Mouse (Mus musculus): ENCODE results near the gene Lyst.
A peak's percentile ranks its signal among the peaks of the same experiment; 100 is the strongest.

Gene Lyst

DNA sequence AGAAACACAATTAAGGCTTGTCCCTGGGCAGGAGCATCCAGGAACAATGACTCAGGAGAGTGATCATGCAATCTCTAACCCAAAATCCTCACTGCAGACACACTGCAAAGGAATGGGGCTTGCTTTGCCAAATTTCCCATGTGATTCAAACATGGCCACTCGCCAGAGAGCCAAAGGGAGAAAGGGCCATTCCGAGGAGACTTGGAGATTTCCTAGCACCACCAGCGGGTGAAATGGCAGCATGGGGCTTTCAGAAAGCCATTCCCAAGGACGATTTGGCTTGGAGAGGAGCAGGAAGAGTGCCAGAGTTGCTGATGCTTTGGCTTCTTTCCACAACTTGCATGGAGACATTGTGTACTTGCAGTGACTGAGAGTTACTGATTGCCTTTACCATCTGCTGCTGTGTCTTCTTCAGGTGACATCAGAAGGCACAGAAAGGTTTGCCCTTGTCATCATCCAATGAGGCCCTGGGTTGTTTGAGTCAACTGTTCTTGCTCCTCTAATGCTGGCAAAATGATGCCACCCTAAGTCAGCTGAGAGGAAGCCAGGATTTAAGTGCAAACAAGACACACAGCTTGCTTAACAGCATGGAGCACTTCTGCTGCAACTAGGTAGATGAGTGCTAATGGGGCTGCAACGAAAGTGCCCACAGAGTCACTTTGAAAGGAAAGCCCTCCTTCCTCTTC is 16.5 kb upstream of the Lyst start:
- DNase-seq = peak; percentile 90

DNA sequence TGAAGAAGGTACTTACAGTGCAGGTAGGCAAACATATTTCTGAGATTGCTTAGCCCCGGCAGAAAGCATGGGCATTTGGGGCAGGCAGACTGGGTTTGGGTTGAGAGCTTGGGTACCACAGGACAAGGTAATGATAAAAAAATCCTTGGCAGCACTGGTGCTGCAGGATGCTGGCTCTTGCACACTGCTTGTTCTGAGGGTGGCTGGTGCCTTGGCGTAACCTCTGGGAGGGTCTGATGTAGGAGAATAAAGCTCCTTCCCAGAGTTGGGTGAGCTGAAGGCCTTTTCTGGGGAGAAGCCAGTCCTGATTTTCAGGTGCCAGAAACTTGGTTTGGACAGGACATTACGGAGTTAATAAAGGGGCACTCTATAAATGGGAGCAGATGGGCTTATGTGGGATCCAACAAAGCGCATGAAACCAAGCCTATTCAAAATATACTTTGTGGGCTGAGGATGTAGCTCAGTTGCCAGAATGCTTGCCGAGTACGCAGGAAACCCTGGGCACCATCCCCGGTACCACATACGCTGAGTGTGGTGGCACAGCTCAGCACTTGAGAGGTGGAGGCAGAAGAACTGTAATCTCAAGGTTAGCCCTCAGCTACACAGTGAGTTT is 15.8 kb upstream of the Lyst start:
- DNase-seq = peak; percentile 68

DNA sequence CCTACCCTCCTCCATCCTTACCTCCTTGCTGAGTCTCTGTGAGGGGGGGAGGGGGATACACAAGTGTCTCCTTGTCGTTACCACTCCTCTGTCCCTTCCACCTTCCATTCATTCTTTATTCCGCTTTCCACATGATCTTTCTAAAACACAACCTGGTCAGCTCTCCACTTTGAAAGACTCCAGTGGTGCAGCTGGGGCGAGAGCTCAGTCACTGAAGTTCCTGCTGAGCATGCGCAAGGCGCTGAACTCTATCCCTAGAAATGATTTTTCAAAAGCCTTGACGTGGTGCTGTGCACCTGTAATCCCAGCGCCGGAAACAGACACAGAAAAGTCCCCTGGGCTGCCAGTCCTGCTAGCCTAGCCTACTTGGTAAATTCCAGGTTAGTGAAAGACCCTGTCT is 15.1 kb upstream of the Lyst start:
- DNase-seq = peak; percentile 28

DNA sequence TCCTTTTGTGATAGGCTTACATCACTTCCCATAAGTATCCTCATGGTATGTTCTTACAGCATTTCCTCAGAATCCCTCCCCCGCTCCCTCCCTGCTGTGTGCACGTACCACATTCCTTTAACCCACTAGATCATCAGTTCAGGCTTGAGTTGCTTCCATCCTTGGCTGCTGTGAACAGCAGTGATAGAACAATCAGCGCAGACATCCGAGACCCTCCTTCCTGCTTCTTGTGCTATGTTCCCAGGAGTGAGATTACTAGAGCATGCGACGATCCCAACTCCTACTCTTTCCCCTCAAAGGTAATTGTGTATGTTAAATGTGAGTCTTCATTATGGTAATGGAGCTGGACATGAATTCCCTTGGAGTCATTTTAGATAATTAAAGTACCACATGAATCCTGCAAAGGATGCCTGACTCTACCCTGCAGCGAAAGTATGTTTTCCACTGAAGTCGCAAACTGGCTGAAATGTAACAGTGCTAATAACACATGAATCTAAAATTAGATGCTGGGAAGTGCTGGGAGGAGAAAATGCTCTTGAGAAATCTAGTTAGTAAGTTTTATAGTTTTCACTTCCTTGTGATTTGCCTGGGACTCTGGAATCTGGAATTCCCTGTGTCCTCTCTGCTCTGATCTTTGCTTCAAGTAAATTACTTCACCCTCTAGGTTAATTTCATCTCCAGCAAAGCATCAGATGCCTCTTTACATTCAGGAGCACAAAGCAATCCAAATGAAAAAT is 13.6 kb upstream of the Lyst start:
- DNase-seq = no peak

DNA sequence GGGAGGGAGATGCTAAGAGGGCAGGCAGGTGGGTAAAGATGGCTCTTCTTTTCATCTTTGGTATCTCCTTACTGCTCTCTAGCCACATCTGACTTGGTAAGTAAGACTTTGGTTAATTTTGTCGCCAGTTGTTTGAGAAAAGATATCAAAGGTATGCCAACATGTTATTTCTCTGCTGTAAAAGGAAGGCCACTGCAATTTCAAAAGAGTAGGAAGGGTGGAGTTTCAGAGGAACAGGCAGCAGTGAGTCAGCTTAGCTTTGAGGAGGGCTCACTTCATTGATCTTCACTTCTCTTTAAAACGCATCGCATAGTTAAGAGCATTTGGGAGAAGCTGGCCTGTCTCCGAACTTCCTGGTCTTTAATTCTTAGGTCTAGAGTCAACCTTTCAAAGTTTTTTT is 8.2 kb upstream of the Lyst start:
- no peak for DNase-seq

DNA sequence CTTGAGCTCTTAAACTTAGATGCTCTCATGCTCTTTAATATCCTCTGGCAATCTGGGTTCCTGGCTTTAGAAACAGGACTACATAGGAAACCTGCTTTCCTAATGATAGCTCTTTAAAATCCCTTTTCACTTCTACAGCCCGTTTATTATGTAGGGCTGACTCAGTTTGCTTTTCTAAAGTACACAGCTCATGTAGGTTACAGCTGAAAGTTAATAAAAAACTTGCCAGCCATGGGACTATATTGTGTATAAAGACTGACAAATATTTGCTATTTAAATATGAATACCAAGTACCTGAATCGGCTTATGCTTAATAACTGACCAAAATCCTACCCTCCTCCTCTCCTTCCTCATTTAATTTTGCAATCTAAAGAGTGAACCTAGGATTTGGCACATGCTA is 6.7 kb upstream of the Lyst start:
- no peak for DNase-seq

DNA sequence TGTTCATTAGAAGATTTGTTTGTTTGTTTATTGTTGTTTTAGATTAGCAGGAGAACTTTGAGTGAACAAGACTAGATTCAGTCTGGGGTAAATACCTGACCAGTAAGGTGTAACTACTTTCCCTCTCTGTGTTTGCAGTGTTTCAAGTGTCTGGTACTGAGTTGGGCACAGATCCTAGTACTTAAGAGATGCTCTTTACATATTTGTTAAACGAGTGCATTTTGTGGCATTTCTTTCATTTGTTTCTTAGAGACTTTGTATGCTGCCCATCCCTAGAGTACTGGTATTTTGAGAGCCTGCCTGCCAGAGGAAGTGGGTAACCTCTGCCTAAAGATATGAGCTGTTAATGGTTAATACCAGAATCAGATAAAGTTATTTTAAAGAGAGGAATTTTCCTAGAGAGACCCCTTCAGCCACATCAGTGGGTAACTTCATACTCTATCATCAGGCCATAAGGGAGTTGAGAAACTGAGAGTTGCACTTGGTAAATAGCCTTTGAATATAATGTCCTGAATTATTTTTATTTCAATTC is 2.5 kb upstream of the Lyst start:
- DNase-seq = no peak

DNA sequence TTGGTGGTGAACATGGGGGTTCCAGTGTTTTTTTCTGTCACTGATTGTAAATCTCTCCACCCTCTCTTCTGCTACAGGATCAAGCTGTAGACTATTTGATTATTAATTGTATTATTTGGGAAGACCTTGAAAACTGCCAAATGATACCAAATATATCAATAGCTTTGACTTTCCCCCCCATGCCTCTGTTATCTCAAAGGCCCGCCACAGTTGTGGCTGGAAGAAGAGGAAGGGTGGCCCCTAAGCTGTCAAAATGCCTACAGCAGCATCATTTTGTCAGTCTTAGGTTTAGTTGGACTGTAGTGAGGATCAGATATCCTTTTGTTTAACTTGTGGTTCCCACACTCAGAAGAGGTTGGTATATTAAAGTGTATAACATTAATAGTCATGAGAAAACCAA is 1.7 kb upstream of the Lyst start:
- DNase-seq = no peak

DNA sequence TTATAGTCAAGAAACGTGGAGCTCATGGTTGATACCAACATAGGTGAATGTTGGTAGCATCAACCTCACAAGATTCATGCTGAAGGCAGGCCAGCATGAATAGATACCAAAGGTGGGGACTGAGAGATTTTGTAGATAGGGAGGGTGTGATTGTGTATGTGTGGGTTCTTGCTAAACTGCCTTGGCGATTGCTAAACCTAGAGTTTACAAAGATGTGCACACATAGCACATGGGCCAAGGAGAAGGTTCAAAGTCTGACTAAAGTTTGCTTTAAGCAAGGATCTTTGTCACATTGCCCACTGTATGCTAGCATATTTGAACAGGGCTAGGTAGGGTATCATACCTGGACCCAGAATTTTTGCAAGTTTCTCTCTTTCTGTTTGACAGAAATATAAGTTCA is 1.2 kb upstream of the Lyst start:
- DNase-seq = no peak

DNA sequence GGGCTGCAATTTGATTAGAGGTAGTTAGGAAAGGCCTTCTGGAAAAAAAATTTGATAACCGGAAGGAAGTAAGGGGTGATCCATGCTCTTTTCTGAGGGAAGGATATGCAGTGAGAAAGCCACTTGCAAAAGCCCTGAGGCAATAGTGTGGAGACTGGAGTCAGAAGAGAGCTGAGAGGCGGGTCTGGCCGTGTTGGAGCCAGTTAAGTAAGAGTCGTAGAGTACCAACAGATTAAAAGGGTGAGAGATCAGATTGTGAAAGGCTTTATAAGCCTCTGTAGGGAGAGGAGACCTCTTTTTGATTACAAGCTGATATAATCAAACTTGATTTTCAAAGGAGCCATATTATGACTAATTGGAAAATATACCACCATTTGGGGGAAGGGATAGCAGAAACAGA is 1.7 kb downstream of the Lyst start:
- no peak for DNase-seq

DNA sequence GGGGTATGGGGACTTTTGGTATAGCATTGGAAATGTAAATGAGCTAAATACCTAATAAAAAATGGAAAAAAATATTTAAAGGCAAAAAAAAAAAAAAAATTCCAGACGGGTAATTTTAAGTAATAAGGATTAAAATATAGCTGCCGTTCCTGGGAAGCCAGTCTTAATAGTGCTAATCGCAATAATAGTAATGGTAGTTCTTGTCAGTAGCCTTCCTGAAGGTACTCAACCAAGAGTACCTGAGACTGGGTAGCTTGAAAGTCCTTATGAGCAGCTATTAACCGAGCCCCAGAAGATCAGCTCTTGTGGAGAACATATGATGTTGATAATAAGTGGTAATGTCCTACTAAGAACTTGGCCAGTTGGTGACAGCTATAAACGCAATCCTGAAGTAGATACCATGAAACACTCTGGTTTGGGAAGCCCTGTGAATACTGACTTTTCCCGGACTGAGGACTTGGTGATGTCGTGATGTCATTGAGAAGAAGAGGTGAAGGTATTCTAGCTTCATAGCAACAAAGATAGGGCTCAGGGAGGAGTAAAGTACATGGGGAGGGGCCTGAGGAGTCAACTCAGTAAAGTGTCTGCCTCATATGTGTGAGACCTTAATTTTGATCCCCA is 6.3 kb downstream of the Lyst start:
- DNase-seq = no peak

DNA sequence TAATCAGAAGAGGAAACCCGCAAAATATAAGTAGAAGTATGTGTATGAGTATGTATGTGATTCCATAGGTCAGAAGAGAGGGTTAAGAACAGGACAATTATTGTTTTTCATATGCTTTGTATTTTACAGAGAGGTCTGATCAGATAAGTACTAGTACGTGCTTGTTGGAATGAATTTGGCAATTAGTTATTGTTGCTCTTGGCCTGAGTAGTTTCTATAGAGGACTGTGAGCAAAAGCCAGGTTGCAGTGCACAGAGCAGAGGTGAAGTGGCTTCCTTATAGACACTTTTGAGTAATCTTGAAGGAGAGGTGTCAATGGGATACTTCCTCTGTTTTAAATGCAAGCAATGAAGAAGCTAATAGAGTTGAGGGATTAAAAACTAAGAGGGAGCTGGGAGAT is 7.7 kb downstream of the Lyst start:
- no peak for DNase-seq

DNA sequence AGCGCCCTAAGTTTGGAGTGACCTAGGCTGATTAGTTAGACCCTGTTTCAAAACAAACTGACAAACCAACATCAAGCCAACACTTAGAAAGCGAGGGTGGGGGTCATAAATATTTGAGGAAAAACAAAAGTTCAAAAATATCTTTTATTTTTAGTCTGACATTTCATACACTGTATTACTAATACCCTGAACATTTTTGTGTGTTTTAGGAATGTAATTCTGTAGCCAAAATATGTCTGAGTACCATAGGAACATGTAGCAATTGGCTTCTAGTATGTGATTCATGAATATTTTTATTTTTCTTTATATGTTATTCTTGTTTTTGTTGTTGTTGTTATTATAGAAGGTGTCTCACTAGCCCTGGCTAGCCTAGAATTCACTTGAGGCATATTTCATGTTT is 11.2 kb downstream of the Lyst start:
- DNase-seq = no peak

DNA sequence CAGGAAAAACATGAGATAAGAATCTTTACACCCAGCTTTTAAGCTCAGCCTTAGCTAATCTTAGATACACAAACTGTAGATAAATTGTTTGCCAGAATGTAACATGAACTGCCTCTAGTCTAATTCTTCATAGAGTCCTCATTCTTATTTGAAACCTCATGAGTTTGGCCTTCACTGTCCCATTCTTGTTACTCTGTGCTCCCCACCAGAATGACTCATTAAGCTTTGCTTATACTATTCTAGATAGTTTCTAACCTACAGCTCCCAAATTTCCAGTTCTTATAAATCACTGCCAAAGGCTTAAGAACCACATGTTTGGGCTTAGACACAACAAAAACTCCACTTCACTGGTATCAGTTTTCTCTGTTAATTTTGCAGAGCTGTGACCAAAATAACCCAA is 16.0 kb downstream of the Lyst start:
- no peak for DNase-seq

DNA sequence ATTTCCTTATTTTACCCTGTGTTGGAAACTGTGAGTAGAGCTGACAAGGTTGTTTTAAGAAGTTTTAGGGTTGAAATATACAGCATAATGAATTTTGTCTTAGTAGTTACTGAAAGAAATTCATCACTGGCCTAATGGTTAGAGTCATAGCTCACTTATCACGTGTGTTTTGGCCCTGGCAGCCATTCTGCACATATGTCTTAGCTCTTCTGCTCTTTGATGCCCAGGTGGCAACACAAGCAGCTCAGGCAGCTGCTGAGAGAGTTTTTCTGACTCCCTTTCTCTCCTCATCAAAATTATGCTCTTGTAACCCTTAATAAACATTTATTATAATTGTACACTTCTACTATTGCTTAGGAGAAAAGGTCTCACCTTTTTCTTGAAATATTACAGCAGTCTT is 18.1 kb downstream of the Lyst start:
- no peak for DNase-seq

DNA sequence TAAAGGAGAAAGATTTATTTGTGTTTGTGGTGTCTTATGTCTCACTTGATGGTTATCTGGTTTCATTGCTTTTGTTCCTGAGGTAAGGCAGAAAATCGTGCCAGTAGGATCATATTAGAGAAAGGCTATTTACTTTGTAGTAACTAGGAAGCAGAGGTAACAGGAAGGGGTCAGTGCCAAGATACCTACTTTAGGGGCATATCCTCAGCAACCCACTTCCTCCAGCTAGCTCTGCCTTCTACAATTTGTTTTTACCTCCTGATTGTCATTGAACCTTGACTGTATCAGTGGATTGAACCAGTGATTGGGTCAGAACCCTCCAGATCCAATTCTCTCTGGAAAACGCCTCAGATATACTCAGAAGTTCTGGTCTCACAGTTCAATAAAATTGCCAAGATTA is 19.5 kb downstream of the Lyst start:
- DNase-seq = no peak

DNA sequence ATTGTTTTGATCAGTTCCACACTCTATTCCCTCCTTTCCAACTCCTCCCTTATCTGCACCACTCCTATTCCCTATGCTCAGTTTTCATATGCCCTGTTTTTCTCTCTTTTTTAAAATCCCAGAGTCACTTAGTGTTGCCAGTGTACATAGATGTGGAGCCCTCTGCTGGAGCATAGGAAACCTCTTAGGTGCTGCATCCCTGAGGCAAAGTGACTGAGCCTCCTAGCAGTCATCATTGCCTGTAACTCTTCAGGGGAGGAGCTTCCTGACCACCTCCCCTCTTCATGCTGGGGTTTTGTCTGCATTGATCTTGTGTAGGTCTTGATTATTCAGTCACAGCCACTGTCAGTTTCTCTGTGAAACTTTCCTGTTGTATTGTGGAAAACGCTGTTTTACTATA is 22.7 kb downstream of the Lyst start:
- DNase-seq = peak; percentile 24

DNA sequence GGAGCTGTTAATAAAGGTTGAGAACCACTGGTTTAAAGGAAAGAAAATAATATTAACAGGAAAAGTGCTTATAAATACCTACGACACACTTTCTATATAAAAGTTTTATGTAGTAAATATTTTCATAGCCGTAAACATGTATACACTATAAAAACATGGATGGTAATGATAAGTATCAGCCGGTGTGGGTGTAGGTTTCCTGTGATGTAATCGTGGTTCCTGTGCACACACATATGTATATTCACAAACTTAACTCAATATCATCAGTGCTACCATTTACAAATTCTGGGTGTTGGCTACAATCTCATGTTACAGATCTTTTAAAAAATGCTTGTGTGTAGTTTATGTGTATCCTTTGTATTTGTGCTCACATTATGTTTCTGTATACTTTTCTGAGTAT is 24.0 kb downstream of the Lyst start:
- DNase-seq = no peak

DNA sequence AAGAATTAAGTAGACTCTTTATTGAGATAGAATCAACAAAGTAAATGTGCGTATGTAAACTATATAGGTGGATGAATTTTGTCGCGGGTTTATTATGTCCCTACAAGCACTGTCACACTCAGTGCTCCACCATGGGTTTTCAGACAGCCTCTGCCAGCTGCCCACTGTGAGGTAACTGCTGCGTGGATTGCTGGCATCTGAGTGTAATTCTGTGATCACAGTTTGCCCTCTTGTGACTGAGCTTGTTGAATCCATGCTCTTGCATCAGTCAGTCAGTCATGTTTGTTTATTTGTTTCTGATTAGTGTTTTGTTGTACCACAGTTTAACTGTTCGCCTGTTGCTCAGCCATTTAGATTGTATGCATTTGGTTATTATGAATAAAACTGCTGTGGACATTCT is 31.3 kb downstream of the Lyst start:
- DNase-seq = peak; percentile 48

DNA sequence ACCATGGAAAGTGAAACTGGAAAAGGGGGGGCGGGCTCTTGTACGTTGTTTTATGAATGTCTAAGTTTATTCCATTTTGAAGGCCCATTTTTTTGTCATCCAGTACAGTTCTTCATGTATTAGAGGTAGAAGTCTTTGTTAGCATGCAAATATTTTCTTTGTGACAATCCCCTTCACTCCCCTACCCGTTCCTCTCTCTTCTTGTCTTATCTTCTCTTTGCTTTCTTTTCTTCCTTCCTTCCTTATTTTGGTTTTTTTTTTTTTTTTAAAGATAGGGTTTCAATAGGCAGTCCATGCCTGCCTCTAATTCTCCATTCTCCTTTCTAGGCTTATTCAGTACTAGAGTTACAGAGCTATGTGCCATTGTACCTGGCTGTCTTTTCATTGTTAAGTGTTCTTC is 32.4 kb downstream of the Lyst start:
- DNase-seq = no peak

DNA sequence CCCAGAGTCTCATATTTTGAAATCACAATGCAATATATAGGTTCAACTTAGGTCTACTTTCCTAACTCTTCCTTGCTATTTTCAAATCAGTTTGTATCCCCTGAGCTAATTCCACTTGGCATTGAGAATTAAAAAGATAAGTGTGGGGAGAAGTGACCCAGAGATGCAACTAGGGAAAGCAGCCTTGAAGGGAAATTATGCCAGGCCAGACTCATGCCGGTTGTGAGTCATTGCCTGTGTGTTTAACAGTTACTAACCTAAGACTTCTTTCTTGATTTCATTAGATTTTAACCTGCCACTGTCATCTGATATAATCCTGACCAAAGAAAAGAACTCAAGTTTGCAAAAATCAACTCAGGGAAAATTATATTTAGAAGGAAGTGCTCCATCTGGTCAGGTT is 43.5 kb downstream of the Lyst start:
- DNase-seq = no peak

DNA sequence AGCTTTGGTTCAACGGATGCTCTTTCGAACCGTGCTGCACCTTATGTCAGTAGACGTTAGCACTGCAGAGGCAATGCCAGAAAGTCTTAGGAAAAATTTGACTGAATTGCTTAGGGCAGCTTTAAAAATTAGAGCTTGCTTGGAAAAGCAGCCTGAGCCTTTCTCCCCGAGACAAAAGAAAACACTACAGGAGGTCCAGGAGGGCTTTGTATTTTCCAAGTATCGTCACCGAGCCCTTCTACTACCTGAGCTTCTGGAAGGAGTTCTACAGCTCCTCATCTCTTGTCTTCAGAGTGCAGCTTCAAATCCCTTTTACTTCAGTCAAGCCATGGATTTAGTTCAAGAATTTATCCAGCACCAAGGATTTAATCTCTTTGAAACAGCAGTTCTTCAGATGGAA is 44.5 kb downstream of the Lyst start:
- DNase-seq = no peak

DNA sequence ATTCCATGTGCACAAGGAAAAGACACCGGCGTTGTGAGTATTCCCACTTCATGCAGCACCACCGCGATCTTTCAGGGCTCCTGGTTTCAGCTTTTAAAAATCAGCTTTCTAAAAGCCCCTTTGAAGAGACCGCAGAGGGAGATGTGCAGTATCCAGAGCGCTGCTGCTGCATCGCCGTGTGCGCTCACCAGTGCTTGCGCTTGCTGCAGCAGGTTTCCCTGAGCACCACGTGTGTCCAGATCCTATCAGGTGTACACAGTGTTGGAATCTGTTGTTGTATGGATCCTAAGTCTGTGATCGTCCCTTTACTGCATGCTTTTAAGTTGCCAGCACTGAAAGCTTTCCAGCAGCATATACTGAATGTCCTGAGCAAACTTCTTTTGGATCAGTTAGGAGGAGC is 45.0 kb downstream of the Lyst start:
- DNase-seq = no peak

DNA sequence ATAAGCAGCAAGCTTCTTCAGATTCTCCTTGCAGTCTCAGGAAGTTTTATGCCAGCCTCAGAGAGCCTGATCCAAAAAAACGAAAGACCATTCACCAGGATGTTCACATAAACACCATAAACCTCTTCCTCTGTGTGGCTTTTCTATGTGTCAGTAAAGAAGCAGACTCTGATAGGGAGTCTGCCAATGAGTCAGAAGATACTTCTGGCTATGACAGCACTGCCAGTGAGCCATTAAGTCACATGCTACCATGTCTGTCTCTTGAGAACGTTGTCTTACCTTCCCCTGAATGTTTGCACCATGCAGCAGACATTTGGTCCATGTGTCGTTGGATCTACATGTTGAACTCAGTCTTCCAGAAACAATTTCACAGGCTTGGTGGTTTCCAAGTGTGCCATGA is 47.4 kb downstream of the Lyst start:
- DNase-seq = no peak
